Comparison of ENCODE assay signal across 33 mouse cellular contexts in genomic region chr5:138940576-138940975, GRCm38 (mm10).
"Had no signal": no experiment of that assay in that cellular context is flagged by ENCODE, and none has a peak within 500 bp of the region (broad histone marks: within the 10 kb centered on the region; RNA-seq: fewer than 3 reads in every experiment).

No protein-coding gene starts in this region.

- H3K27ac ChIP-seq: heart, embryonic 13.5 days; heart, embryonic 15.5 days; hindbrain, embryonic 10.5 days; hindbrain, embryonic 12.5 days; hindbrain, embryonic 13.5 days; hindbrain, embryonic 14.5 days; hindbrain, embryonic 15.5 days; hindbrain, postnatal 0 days; intestine, embryonic 15.5 days; kidney, embryonic 15.5 days; kidney, postnatal 0 days; layer of hippocampus, adult 2 months; left cerebral cortex, adult 2 months had no signal

- H3K9me3 ChIP-seq: heart, embryonic 13.5 days; heart, embryonic 15.5 days; hindbrain, embryonic 10.5 days; hindbrain, embryonic 12.5 days; hindbrain, embryonic 13.5 days; hindbrain, embryonic 15.5 days; intestine, embryonic 15.5 days; kidney, embryonic 15.5 days had no signal

- H3K36me3 ChIP-seq: heart, embryonic 13.5 days; heart, embryonic 15.5 days; hindbrain, embryonic 10.5 days; hindbrain, embryonic 12.5 days; hindbrain, embryonic 13.5 days; hindbrain, embryonic 15.5 days; intestine, embryonic 15.5 days; kidney, embryonic 15.5 days had no signal

- H3K4me1 ChIP-seq: hindbrain, embryonic 12.5 days; hindbrain, embryonic 13.5 days; hindbrain, embryonic 15.5 days; intestine, embryonic 15.5 days had no signal

- H3K4me2 ChIP-seq: heart, embryonic 11.5 days; heart, embryonic 13.5 days; heart, embryonic 15.5 days; hindbrain, embryonic 12.5 days; hindbrain, embryonic 13.5 days; hindbrain, embryonic 14.5 days; hindbrain, embryonic 15.5 days; intestine, embryonic 15.5 days; kidney, embryonic 15.5 days had no signal

- H3K9ac ChIP-seq: heart, embryonic 13.5 days; heart, embryonic 15.5 days; hindbrain, embryonic 12.5 days; hindbrain, embryonic 13.5 days; hindbrain, embryonic 14.5 days; hindbrain, embryonic 15.5 days; intestine, embryonic 15.5 days; kidney, embryonic 15.5 days had no signal

- ATAC-seq: hindbrain, embryonic 16.5 days; hindbrain, postnatal 0 days; inflammation-experienced regulatory T-cells, adult 6 months; intestine, embryonic 15.5 days; intestine, embryonic 16.5 days; intestine, postnatal 0 days had no signal

- H3K4me3 ChIP-seq: heart, embryonic 13.5 days; heart, embryonic 15.5 days; hindbrain, embryonic 10.5 days; hindbrain, embryonic 12.5 days; hindbrain, embryonic 13.5 days; hindbrain, embryonic 15.5 days; intestine, embryonic 15.5 days; kidney, embryonic 15.5 days; layer of hippocampus, adult 2 months; left cerebral cortex, adult 2 months had no signal

- H3K27me3 ChIP-seq: heart, embryonic 13.5 days; heart, embryonic 15.5 days; hindbrain, embryonic 12.5 days; hindbrain, embryonic 13.5 days; hindbrain, embryonic 15.5 days; intestine, embryonic 15.5 days; kidney, embryonic 15.5 days had no signal

- DNase-seq: heart, postnatal 10 days; heart, postnatal 14 days; heart, postnatal 4 days; kidney, adult 11 months; kidney, adult 18-20 months; kidney, adult 2 months; kidney, adult 8-10 months; kidney, adult 9 months; kidney, postnatal 10 days; kidney, postnatal 14 days; kidney, postnatal 25 days; kidney, postnatal 36 days; kidney, postnatal 4 days; layer of hippocampus, adult 9-11 months; layer of hippocampus, postnatal 36 days had no signal
